Mouse (Mus musculus) CD8-positive naive resting alpha-beta T cell, adult 57 days (primary cell): ENCODE measurements around the gene Abcb1b. TPM values are rescaled to one million over a fixed set of nuclear protein-coding genes. Genes with fewer than 3 reads are reported as not detected.

Experiments used
- total RNA-seq: library from RNA; stranded (reverse); gene quantifications from one replicate; pipeline ENCODE4 v1.2.4, GENCODE M21; 2023

The Abcb1b gene
- 11.2 TPM for total RNA-seq

GRCm38 (mm10) chr5:8797987-8798751, at the start of gene Abcb1b:
Abcb1b (plus strand) TSS chr5:8798147.

GRCm38 (mm10) chr5:8893300-8894103, 95.6 kb downstream of the Abcb1b start, which contains the start of gene Abcb4:
Abcb4 (plus strand) TSS chr5:8893717.

Other genes with a start within 250 kb of the Abcb1b start
- 14.5 TPM for gene Rundc3b, start 175.2 kb upstream of the Abcb1b start, total RNA-seq
- gene Abcb1a, start 138.1 kb upstream of the Abcb1b start, total RNA-seq, result 13.1 TPM
- 0.58 TPM for gene Abcb4, start 95.6 kb downstream of the Abcb1b start, total RNA-seq
- gene Crot, start 199.2 kb downstream of the Abcb1b start, total RNA-seq, result 25.0 TPM